Mouse (Mus musculus) limb, embryonic 15.5 days (tissue): ENCODE results near the gene Colca2. TPM values are rescaled to one million over a fixed set of nuclear protein-coding genes. Genes with fewer than 3 reads are reported as not detected.

Experiments used
- ATAC-seq: fragments of 200-750 bp; cut with Nextera tagmentation; 2 replicates; pipeline ENCODE4 v1.8.0; 2017; ENCODE audit warnings: low read depth, moderate TSS enrichment; ENCODE audit not compliant: insufficient number of reproducible peaks, low FRiP score, low TSS enrichment
- H3K27ac ChIP-seq: fragments of 300-500 bp; sonication (generic); 2 replicates; pipeline ENCODE4 v1.5.1; 2015; ENCODE audit warnings: moderate library complexity, mild to moderate bottlenecking, inconsistent platforms
- H3K27me3 ChIP-seq: fragments of 300-500 bp; sonication (generic); 2 replicates; pipeline ENCODE4 v1.6.1; 2015; ENCODE audit warnings: inconsistent platforms
- H3K36me3 ChIP-seq: fragments of 300-500 bp; sonication (generic); 2 replicates; pipeline ENCODE4 v1.6.1; 2015; ENCODE audit warnings: inconsistent platforms
- H3K4me1 ChIP-seq: fragments of 300-500 bp; sonication (generic); 2 replicates; pipeline ENCODE4 v1.6.1; 2015; ENCODE audit warnings: inconsistent platforms
- H3K4me2 ChIP-seq: fragments of 300-500 bp; sonication (generic); 2 replicates; pipeline ENCODE4 v1.6.1; 2015; ENCODE audit warnings: mild to moderate bottlenecking, inconsistent platforms
- H3K4me3 ChIP-seq: fragments of 300-500 bp; sonication (generic); 2 replicates; pipeline ENCODE4 v1.5.1; 2015; ENCODE audit warnings: mild to moderate bottlenecking, inconsistent platforms
- H3K9ac ChIP-seq: fragments of 300-500 bp; sonication (generic); 2 replicates; pipeline ENCODE4 v1.6.1; 2015; ENCODE audit warnings: inconsistent platforms
- H3K9me3 ChIP-seq: fragments of 300-500 bp; sonication (generic); 2 replicates; pipeline ENCODE4 v1.6.1; 2016; ENCODE audit warnings: inconsistent platforms
- WGBS: fragments of 180-500 bp; shearing (Covaris S2); methylation state at CpG from one replicate; pipeline ENCODE4 v1.1.7; 2015; 5-methylcytosine and 5-hydroxymethylcytosine counted together
- polyA plus RNA-seq: library from polyadenylated mRNA; unstranded; fragments of >200 nt; fragmentation: Nextera tagmentation; extraction: Ambion mirVana; gene quantifications from 2 replicates; pipeline ENCODE4 v1.2.1, GENCODE M21; 2015

Gene Colca2
- 1.5 and 2.4 TPM in 2 replicates for polyA plus RNA-seq

DNA sequence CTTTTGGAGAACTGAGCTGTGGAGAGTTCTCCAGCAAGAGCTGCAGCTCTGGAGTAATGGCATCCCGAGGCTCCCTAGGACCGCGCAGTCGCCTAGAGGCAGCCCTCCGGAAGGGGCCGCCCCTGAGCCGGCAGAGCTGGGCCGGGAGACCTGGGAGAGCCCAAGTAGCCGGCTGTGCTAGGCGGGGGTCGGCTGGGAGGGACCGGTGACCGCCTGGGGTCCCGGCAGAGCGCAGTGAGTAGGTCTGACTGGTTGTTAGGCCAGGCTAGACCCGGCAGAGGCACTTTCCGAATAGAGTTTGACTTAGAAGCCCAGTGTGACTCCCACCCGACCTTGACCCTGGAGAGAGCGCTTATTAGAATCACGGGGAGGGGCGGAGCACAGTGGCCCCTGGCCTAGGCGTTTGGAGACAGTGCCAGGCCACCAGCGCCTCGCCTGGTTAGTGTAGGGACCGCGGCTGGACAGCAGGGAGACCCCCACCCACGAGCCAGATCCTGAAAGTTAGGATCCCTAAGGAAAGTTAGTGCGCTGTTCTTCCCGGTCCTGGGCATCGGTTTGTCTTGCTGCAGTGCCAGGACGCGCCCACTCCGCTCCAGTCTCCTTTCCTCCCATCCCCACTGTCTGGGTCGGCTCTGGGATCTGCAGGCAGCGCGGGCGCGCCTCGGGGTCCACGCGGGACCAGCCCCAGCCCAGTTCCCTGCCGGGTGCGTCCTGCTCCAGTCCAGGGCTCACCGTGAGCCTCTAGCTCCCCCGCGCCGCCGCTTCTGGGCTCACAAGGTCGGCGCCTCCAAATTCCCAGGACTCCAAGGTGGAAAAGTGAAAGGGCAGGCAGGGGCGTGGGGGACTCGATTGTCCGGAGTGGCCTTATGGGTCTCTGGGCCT is at the start of gene Colca2:
TSS of gene Colca2 (minus strand) at position 70 of the 882 bp plus-strand sequence.
- Histone ChIP-seq H3K4me3 (peak within 1 kb of the TSS; percentile 54), H3K9me3 (no peaks in the 10 kb centered on the region), H3K27me3 (peaks cover 15% of the 10 kb centered on the region), H3K4me1 (peaks cover 11% of the 10 kb centered on the region), H3K36me3 (no peaks in the 10 kb centered on the region), H3K27ac (peak within 1 kb of the TSS; percentile 69), H3K4me2 (peak within 1 kb of the TSS; percentile 86), H3K9ac (peak within 1 kb of the TSS; percentile 44; the same call in 1 of the 2 replicates)
- ATAC-seq: peak; percentile 88
- whole genome bisulfite sequencing: under 1% methylated on average over 53 of the region's 53 CpGs

DNA sequence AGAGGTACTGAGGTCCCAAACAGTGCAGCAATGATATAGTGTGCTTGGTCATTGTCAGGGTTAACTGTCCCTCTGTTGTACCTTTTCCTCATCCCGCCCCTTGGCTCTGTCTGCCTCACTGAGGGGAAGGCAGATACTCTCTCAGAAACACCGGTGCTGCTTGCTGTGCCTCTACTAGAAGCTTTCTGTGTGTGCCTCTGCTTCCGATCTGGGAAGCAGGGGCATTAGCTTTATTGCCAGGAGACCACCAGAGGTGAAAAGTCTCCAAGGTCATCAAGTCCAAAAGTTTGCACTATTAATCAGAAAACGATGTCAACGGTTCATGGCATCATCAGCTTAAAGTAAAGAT is 49.2 kb upstream of the Colca2 start:
- WGBS: 81% methylated on average over 5 of the region's 5 CpGs
- no peaks in the 10 kb centered on the region for H3K9me3 ChIP-seq
- H3K27me3 ChIP-seq: no peaks in the 10 kb centered on the region
- no peaks in the 10 kb centered on the region for H3K36me3 ChIP-seq
- H3K4me2 ChIP-seq: no peak overlapping the region
- H3K4me3 ChIP-seq: no peak overlapping the region
- H3K4me1 ChIP-seq: no peaks in the 10 kb centered on the region
- no peak overlapping the region for H3K9ac ChIP-seq
- ATAC-seq: no peak
- no peak overlapping the region for H3K27ac ChIP-seq

DNA sequence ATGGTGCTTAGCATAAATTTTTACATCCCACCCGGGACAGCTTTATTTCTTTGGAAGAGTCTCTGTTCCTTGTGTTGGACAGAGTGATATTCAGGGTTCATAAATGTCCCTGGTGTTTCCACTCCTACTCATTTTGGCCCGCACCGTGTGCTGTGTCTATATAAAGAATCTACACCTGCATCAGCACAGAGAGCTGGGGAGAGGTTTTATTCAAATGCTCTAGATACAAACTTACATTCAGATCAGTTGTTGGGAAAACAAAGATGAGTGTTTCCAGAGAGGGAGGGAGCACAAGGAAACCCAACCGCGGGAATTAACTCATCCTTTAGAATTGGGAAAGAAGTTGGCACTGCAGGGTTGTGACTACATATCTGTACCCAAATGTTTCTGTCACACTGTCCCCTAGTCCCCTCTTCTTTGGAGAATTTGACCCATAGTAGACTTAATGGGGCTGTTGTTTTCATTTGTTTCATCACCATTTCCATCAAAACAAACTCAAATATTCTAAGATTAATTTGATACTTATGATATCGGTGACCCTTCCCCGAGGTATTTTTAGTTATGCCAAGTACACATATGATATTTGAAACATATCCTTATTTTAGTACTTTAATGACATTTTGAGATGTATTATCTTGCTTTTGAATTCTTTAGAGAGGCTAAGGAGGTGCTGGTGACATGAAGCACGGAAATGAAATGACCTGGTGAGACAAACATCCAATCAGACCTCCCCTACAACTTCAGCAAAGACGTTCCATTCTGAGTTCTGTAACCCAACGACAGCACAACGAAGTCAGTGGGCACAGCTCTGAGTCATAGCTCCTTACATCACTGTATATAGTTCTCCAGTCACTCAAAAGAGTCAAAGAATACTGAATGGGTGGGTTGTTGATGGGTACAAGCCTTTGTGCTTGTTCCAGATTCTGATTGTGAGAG is 48.5 kb upstream of the Colca2 start:
- no peaks in the 10 kb centered on the region for H3K9me3 ChIP-seq
- H3K27me3 ChIP-seq: no peaks in the 10 kb centered on the region
- no peak overlapping the region for H3K27ac ChIP-seq
- H3K4me1 ChIP-seq: no peaks in the 10 kb centered on the region
- ATAC-seq: no peak
- H3K4me2 ChIP-seq: no peak overlapping the region
- no peak overlapping the region for H3K9ac ChIP-seq
- H3K4me3 ChIP-seq: no peak overlapping the region
- 77% methylated on average over 11 of the region's 11 CpGs for WGBS
- H3K36me3 ChIP-seq: no peaks in the 10 kb centered on the region

DNA sequence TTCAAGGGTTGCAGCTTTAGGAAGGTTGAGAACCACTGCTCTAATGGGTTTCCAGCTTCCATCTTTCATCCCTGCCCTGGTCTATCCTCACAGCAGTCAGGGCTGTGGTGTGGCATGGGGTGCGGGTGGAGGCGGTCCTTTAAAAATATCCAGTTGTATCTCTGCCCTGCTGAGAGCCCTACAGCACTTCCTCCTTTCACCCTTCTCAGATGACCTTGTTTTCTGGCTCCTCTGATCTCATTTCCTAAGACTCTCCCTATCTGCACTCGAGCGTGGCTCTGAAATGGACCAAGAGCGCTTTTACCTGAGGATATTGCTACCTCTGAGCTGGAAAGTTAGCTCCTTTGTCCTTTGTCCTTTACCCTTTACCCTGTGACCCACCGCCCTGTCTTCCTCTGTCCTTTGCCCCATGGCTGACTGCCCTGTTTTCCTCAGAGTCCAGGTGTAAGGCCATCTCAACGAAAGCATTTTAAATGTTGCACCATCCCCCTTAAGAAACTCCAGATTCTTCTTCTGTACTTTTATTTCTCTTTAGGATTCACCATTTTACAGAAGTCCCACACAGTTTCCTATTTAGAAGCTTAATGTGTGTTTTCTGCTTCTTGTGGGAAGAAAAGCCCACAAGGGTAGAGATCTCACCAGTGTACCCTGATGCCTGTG is 46.2 kb upstream of the Colca2 start:
- Histone ChIP-seq H3K9me3 (no peaks in the 10 kb centered on the region), H3K4me2 (no peak overlapping the region), H3K27me3 (no peaks in the 10 kb centered on the region), H3K9ac (no peak overlapping the region), H3K36me3 (no peaks in the 10 kb centered on the region), H3K4me3 (no peak overlapping the region), H3K27ac (no peak overlapping the region), H3K4me1 (no peaks in the 10 kb centered on the region)
- 80% methylated on average over 7 of the region's 7 CpGs for WGBS
- no peak for ATAC-seq

DNA sequence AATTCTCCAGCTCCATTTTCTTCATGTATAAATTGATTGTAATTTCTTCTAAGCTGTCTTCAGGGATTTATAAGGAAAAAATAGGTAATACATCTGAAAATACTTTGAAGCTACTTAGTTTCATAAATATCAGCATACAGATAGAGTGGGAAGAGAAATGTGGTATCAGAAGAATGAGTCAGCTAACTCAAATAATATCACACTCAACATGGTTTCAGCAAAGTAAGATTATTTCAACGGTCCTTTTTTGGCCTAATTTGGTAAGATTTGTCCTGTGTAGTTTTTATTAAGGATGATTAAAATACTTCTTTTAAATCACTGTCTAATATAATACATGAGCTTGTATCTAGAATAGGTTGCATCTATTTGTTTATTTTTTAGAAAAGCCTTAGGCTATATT is 41.7 kb upstream of the Colca2 start:
- Histone ChIP-seq H3K9me3 (no peaks in the 10 kb centered on the region), H3K4me2 (no peak overlapping the region), H3K4me1 (no peaks in the 10 kb centered on the region), H3K4me3 (no peak overlapping the region), H3K9ac (no peak overlapping the region), H3K27ac (no peak overlapping the region), H3K27me3 (no peaks in the 10 kb centered on the region), H3K36me3 (no peaks in the 10 kb centered on the region)
- ATAC-seq: no peak
- 93% methylated on average over 1 of the region's 1 CpGs for WGBS

DNA sequence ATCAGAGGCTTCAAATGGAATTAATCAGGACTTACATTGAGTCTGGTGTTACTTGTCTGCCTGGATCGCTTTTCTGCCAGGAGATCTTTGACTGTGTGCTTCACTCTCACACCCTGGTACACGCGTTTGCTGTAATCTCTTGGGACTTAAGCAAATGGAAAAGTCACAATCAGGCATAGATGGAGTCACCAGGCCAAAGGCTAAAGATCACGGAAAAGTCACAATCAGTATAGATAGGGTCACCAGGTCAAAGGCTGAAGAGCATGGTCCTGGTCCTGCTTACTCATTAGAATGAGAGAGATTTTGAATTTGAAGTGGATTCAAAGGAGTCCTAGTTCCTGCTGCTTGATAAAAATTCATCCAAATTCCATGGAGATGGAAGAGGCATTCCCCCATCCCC is 39.9 kb upstream of the Colca2 start:
- ATAC-seq: no peak
- Histone ChIP-seq H3K27ac (no peak overlapping the region), H3K9ac (no peak overlapping the region), H3K4me2 (no peak overlapping the region), H3K4me1 (no peaks in the 10 kb centered on the region), H3K4me3 (no peak overlapping the region), H3K36me3 (no peaks in the 10 kb centered on the region), H3K27me3 (no peaks in the 10 kb centered on the region), H3K9me3 (no peaks in the 10 kb centered on the region)
- WGBS: 80% methylated on average over 4 of the region's 4 CpGs

DNA sequence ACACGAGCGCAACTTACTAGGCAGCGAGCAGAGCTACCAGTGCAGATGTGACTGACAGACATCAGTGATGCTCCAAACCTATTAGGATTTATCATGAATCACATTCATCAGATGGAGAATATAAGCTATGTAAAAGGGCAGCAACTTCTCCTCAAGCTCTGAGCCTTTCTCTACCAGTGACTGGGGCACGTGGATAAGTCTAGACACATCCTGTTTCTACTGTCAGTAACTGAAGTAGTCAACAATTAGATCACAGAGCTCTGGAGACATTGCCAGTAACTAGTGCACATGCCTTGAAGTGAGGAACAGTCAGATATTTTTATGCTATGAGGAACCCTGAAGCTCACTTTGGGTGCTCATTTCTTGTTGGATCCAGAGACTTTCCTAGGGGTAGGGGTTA is 39.0 kb upstream of the Colca2 start:
- ATAC-seq: no peak
- Histone ChIP-seq H3K36me3 (no peaks in the 10 kb centered on the region), H3K4me2 (no peak overlapping the region), H3K27me3 (no peaks in the 10 kb centered on the region), H3K4me3 (no peak overlapping the region), H3K9ac (no peak overlapping the region), H3K9me3 (no peaks in the 10 kb centered on the region), H3K4me1 (no peaks in the 10 kb centered on the region), H3K27ac (no peak overlapping the region)
- 88% methylated on average over 4 of the region's 4 CpGs for WGBS

DNA sequence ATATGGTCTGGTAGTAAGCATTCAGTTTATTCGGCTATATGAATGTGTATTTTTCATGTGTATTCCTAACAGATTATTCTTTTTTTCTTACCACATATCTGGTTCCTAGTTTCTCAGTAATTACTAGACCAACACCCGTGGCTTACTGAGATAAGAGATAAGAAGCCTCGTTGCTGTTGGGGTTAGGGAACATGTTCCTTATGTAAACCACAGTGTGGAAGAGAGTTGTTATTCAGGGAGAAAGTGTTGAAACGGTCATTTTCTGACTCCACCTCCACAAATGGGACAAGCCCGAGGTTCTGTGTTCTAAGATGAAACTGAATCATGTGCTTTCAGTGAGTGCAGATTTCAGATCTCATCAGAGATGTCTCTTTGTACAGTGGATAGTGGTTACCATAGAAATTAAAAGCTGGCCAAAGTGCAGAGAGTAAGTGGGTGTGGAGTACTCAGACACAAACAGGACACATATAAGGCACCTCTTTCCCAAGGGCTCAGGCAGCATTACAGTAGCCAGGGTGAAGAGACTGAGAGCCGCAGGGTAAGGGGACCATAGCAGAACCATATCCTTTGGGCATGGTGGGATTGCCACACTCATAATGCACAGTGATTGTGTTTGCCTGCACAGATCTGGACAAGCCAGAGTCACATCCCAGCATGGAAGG is 37.2 kb upstream of the Colca2 start:
- H3K9ac ChIP-seq: no peak overlapping the region
- H3K4me2 ChIP-seq: no peak overlapping the region
- H3K27me3 ChIP-seq: no peaks in the 10 kb centered on the region
- no peak for ATAC-seq
- no peak overlapping the region for H3K4me3 ChIP-seq
- H3K27ac ChIP-seq: no peak overlapping the region
- no peaks in the 10 kb centered on the region for H3K36me3 ChIP-seq
- whole genome bisulfite sequencing: 68% methylated on average over 6 of the region's 6 CpGs
- H3K9me3 ChIP-seq: no peaks in the 10 kb centered on the region
- H3K4me1 ChIP-seq: no peaks in the 10 kb centered on the region

DNA sequence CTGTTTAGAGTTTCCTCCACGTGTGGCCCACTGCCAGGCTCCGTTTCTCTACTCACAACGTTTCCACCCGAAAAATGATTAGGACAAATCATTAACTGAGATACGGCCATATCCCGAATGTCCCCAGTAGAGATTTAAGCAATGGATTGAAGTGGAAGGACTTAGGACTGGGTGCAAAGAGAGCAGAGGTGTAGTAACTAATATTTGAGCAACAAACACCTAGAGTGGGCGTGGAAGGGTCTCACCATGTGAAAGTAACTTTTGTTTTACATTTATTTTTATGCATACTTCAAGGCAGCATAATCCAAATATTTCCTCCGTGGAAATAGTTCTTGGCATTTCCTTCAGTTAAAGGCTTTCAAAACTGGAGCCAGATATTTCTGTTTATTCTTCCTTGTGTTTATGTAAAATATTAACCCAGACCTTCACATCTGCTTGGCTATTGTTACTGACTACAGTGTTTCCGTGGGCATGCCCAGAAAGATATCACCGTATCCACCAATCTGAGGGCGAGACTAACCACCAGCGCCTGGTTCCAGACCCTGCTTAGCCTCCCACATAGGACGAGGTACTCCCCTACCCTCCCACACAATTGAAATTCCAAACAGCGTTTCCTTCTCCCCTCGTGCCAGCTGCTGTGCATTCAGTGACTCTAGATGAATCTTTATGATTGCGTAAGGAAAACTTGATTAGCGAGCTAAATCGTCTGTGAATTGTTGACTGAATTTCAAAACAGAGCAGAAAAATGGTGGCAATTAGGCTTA is 34.4 kb upstream of the Colca2 start:
- Histone ChIP-seq H3K27me3 (no peaks in the 10 kb centered on the region), H3K36me3 (no peaks in the 10 kb centered on the region), H3K9ac (no peak overlapping the region), H3K9me3 (no peaks in the 10 kb centered on the region), H3K4me3 (no peak overlapping the region), H3K27ac (no peak overlapping the region), H3K4me1 (no peaks in the 10 kb centered on the region), H3K4me2 (no peak overlapping the region)
- 55% methylated on average over 18 of the region's 18 CpGs for WGBS
- ATAC-seq: no peak

DNA sequence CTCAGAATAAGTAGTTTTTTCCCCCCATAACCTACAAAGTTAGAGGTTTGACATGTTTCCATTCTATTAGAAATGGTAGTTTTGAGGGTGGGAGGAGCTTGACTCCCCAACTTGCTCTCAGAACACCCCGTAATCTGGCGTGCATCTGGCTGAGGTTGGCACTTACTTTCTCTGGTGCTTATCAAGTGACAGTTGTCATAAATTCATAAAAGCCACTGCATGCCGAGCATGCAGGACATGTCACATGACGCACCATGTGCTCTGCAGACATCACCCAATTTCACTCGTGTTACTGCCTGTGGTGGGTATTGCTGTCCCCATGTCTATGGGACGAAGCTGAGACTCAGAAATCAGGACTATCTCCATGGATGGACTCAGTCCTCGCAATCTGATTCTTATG is 32.1 kb upstream of the Colca2 start:
- Histone ChIP-seq H3K4me2 (no peak overlapping the region), H3K36me3 (no peaks in the 10 kb centered on the region), H3K4me1 (no peaks in the 10 kb centered on the region; the same call in 1 of the 2 replicates)

DNA sequence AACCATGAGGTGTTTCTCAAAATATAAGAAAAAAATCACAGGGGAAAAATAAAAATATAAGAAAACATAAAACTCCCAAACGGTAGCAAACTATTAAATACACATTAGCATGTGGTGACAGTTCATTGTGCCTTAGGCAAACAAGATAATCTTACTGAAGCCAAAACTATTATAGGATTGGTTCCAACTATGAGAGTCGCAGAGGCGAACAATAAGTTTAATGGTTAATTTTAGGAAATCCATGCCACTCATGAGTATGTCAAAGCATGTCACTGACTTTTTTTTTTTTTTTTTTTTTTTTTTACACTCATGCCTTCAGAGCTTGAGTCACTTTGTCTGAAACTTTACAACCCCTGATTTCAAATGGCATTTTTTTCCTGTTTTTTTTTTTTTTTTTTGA is 28.0 kb upstream of the Colca2 start:
- WGBS: 71% methylated on average over 3 of the region's 3 CpGs
- ATAC-seq: no peak
- Histone ChIP-seq H3K4me2 (no peak overlapping the region), H3K27ac (no peak overlapping the region), H3K36me3 (no peaks in the 10 kb centered on the region), H3K9ac (no peak overlapping the region), H3K4me1 (peaks cover 2% of the 10 kb centered on the region; the same call in 1 of the 2 replicates), H3K4me3 (no peak overlapping the region), H3K27me3 (no peaks in the 10 kb centered on the region), H3K9me3 (no peaks in the 10 kb centered on the region)

More for the DNA sequence above, 32.1 kb upstream of the Colca2 start:
- no peak for ATAC-seq
- WGBS: 74% methylated on average over 7 of the region's 7 CpGs
- Histone ChIP-seq H3K27ac (no peak overlapping the region), H3K27me3 (no peaks in the 10 kb centered on the region), H3K9ac (no peak overlapping the region), H3K4me3 (no peak overlapping the region), H3K9me3 (no peaks in the 10 kb centered on the region)
